Mouse (Mus musculus): Measurements from ENCODE around the gene Tulp1. TPM values are rescaled to one million over a fixed set of nuclear protein-coding genes. Genes with fewer than 3 reads are reported as not detected.
"Not testable (repeated sequence)": the region's sequence is repeated elsewhere in the genome, so short reads cannot be mapped to it uniquely, and the experiment has no call there.

Gene Tulp1
- total RNA-seq, 2 experiments from 2014 or later: not detected

DNA sequence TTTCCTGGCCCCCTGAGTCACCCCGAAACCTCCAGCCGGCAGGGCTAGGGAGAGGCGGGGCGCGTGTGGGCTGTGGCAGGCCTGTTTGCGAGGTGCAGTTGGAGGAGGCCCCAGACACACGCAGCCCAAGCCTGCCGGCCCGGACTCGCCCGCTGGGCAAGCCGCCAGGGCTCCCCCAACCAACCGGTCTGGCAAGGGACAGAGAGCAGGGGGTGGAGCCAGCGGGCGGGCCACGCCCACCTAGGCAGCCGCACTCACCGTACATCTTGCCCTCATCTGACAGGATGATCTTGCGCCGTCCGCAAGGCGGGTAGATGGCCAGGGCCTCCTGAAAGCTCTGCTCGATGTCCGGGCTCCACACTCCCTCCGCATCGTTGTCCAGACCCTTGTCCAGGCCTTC lies 23.9 kb downstream of the Tulp1 start:
- DNase-seq (ENCODE audit: low spot score in 2 of 2): peak; percentile 38 to 60

DNA sequence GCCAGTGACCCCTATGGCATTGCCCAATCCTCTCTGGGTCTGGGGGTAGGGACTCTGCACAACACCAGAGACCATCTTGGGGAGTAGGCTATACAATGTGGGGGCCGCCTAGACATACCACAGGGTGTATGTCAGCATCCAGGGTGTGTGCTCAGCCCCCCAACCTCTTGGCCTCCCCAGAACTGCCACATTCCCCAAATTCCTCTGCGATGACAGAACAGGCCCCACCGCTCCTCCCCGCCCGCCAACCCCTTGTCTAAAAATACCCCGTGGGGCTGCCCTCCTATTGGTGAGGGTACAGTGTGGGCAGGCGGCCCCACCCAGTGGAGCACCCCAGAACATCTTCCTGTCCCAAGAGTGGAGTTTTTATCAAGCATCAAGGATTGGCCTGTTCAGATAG lies 24.4 kb downstream of the Tulp1 start:
- no peak for DNase-seq (ENCODE audit: low spot score in 2 of 2)

DNA sequence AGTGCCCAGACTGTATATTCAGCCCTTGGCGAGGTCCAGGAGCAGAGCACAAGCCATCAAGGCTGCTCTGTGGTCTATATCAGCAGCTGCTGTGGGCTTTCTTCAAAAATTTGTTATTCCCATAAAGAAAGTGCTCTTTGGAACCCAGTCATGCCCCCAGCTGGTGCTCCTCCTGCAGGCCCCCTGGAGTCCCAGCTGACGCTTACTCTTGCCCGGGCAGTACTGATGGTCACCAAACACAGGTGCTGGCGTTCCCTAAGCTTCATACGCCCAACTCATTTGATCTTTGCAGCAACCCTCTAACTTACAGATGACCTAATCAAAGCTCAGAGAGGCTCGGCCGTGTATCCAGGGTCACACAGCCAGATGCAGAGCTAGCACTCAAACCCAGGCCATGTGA lies 27.5 kb downstream of the Tulp1 start:
- DNase-seq (ENCODE audit: low spot score in 2 of 2): no peak

DNA sequence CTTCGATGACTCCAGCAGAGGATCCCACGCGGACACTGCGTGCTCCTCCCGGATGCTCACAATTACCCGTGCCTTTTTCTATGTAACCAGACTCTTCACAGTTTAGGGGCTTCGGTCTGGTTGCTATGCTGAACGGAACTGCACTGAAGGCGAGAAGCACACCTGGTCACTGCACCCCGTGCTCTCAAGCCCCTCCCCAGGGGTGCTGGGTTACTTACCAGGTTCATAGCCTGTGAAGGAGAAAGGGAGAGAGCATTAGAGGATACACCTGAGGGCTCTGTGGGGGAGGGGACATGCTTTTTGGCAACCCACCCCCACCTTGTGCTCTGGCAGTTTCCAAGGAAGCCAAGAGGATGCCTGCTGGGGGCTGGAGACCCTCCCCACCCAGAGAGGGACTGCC lies 29.8 kb downstream of the Tulp1 start:
- no peak for DNase-seq (ENCODE audit: low spot score in 2 of 2)

DNA sequence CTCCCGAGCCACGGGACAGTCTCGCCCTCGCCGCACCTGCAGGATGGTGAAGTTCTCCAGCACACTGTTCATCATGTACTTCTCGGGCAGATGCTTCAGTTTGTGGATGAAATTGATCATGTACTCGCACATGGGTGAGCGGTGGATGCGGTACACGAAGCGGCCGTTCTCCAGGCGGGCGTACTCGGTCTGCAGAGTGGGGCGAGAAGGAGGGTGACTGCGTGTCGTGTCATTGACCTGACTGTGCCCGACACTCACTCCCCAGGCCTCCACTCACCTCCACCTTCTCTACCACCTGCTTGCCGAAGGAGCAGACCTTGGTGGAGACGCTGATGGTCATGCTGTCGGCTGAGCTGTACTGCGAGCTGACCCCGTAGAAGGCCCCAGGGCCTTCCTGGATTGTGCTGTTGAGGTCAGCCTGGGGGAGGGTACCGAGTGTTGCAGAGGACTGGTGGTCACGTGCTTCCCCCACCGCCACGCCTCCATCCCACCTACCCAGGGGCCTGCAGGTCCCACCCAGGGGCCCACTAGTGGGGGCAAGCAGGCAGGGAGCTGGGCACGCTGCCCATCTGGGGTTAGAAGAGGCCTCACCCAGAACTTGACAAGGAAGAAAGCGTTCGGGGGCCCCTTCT lies 32.0 kb downstream of the Tulp1 start:
- DNase-seq (ENCODE audit: low spot score in 2 of 2): no peak

DNA sequence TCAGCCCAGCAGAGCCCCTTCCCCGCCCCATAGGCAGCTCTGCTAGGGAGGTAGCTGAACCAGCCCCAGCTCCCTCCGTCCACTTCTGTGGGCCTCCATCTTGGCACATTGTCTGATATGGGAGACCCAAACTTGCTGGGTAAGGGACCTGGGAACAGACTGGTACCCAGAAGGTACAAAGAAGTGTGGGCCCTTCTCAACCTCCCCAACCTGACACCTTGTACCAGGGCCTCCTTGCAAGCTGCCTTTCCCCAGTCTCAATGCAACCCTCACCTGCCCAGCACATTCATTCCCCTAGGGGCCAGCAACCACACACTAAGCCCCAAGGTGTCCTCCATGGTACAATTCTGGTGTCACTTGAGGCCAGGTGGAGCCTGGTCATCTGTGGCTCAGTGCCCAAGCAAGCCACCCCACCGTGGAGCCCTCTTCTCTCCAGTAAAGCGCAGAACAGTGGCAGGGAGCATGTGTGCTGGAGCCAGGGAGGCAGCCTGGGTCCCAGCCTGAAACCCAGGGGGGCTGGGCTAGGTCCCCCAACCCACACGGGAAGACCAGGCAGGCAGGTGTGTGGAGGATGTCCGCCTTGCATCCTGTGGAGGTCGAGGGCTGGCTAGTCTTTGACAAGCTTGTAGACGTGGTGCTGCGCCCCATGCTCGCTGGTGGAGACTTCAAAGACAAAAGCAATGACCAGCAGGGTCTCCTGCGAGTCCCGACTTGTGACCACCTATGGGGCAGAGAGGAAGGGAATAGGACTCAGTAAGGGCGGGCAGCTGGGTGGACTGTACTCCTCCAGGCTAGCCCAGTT lies 32.7 kb downstream of the Tulp1 start:
- no peak for DNase-seq (ENCODE audit: low spot score in 2 of 2)

DNA sequence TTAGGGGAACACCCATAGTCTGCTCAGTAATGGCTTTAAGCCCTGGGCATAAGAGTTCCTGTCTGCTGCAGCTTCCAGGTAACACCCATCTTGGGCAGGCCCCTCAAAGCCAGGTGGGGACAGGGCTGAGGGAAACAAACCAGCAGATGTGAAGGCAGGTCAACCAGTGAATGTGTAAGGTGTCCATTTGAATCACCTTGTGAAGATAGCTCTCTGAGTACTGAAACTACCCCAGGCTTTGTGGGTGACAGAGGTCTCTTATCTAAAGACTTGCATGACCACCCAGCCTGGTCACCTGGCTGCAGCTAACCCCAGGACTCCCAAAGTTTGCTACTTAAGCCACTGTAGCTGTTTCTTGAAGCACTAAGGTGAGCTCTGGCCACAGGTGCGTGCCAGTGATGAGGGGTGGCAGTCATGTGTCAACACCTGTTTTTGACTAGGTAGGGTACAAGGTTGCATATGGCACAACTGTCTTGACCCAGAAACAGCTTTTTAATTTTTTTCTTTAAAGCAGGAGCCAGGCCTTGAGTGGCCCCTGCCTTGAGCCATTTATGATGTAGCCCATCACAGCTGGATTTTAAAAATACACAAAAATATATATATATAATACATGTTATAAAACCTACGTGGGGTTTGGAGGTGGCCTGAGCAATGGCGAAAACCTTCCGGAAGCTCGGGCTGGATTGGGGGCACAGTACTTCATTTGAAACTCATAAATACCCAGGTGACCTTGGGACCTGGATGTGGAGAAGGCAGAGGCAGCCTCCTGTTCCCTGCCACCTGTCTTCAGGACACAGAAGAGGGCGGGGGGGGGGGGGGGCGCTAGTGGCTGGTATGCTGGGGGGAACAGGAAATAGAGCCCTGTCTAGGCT lies 33.5 kb downstream of the Tulp1 start:
- no peak for DNase-seq (ENCODE audit: low spot score in 2 of 2)

DNA sequence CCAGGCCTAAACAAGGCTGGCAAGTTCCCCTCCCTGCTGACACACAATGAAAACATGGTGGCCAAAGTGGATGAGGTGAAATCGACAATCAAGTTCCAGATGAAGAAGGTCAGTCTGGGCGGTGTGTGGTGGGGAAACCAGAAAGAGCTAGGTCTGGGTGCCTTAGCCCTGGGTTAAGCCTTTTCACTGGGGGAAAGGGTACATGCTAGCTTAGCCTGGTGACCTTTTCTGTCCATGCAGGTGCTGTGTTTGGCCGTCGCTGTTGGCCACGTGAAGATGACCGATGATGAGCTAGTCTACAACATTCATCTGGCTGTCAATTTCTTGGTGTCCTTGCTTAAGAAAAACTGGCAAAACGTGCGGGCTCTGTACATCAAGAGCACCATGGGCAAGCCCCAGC lies 34.4 kb downstream of the Tulp1 start:
- not testable (repeated sequence) for DNase-seq (ENCODE audit: low spot score in 2 of 2)

DNA sequence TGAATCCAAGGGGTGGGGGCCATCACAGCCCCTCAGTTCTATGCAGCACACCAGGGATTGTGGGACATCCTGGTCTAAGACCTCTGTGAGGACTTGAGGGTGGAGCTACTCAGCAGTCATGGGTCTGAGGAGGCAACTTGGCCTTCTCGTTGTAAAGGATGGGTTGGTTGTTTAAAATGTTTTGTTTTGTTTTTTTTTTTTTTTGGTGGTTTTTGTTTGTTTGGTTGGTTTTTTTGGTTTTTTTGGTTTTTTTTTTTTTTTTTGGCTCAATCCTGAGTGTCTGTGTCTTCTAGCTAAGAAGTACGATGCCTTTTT lies 34.8 kb downstream of the Tulp1 start:
- no peak for DNase-seq (ENCODE audit: low spot score in 2 of 2)

DNA sequence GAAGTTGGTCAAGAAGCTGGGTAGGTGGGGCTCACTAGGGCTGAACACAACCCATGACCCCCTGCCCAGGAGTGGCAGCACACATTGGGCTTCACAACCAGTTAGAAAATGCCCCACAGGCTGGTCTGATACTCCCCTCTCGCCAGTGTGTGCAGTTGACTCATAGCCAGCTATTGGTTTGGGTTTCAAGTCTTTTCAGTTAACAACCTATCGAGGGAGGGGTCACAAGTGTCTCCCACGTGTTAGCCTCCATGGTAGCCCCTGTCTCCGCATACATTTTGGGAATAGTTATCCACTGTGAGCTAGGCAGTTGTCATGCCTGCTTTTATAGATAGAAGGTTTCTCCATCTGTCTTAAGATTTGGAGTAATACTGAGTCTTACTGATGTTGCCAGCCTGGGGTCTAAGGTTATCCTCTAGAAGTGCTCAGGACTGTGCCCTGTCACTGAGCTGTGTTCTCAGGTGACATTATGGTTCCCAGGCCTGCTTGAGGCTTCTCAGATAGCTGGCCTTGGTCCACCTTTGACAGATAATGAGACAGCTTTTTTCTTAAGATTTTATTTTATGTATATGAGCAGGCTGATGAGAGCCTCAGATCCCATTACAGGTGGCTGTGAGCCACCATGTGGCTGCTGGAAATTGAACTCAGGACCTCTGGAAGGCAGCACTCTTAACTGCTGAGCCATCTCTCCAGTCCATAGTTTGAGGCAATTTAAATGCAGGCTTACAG lies 35.4 kb downstream of the Tulp1 start:
- no peak for DNase-seq (ENCODE audit: low spot score in 2 of 2)

DNA sequence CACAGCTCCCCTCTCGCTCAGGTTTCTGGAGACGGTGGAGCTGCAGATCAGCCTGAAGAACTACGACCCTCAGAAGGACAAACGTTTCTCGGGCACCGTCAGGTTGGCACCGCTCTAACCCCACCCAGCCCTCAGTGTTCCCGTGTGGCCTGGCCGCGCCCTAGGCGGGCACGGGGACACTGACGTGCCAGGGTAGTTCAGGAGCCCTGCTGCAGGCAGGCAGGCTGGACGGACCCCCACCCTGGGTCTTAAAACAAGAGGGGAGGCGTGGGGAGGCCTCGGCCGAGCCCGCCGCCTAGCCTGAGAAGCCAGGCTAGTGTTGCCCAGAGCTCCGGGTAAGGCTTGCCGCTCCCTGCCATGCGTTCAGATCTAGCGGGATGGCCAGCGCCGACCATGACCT lies 36.1 kb downstream of the Tulp1 start:
- DNase-seq (ENCODE audit: low spot score in 2 of 2): no peak

DNA sequence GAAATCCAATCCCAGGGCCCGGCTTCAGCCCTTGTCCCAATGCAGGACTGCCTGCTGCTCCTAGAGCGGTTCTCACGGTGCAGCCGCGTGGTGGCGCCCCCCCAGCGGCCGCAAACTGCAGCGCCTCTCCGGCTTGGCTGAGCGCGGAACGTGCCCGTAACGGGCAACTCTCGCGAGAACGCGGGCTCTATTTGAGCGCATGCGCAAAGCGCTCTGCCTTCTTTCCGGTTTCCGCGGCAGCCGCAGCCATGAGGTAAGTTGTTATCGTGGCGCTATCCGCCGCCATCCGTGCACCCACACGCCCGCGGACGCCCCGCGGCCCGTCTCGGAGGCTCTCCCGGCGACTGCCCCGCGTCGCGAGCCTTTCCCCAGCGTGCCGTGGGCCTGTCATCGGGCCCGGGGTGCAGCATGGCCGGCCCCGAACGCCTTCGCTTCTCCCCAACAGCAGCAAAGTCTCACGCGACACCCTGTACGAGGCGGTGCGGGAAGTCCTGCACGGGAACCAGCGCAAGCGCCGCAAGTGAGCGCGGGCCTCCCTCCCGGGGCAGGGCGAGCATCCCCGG lies 36.6 kb downstream of the Tulp1 start, which contains the start of gene Rpl10a:
Gene Rpl10a (plus strand): TSS at position 106 of the 563 bp plus-strand sequence.
- peak; percentile 97 to 98 for DNase-seq (ENCODE audit: low spot score in 2 of 2)

DNA sequence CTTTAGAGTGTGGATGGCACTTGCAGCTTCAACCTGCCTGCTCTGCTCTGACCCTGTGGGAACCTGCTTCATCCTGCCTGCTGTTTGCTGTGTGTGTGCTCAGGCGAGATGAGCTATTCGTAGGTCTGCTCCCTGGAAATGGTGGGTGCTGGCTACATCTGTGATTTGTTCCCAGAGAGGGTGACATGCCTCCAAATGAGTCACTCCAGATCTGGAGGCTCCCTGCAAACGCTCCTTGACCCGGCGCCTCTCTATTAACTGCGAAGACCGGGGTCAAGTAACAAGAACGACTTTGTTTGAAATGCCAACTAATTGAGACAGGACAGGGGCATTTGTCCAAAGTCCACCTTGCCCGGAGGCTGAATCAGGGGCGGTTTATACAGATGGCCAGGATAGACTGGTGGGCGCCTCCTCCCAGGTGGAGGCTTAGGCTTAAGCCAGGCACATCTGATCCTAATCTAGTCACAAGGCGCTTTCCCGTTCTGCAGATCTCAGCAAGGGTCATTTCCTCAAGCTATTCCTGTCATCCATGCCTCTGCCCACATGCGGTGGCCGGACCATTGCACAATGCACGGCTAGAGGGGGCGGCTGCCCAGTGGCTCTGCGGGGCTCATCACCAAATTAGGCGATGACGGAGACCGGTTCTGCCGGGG lies 37.2 kb downstream of the Tulp1 start:
- DNase-seq (ENCODE audit: low spot score in 2 of 2): peak; percentile 21 to 51

DNA sequence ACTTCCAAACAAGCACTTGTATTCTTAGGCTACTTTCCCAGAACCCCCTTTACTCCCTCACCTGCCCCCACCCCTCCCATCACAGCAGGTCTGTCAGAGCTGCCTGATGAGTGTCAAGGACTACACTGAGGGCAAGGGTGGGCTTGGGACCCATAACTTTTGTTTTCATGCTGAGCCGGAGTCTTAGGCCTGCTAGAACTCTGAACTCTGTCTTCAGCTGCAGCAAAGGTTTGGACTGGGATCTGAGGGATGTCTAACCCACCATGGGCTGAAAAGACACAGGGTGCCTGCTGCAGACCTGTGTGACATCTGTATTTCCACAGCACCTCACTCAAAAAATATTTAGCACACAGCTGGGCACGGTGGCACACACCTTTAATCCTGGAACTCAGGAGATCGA lies 38.1 kb downstream of the Tulp1 start:
- DNase-seq (ENCODE audit: low spot score in 2 of 2): no peak

DNA sequence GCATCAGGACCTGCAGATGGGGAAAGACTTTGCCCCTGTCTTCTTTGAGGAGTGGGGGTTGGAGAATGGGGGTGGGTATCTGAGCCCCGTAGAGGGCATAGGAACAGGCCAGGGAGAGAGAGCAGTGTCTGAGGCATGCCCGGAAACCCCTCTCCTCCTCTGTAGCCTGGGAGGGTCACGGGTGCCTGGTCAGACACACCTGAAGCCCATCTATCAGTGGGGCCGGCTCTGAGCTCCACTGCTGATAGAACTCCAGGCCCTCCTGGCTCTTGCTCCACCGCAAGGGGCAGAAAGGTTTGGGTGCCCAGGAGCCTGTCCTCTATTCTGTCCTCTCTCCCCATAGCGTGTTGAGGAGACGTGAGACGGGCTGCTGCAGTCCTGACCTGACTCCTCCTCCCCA lies 39.3 kb downstream of the Tulp1 start:
- DNase-seq (ENCODE audit: low spot score in 2 of 2): no peak

DNA sequence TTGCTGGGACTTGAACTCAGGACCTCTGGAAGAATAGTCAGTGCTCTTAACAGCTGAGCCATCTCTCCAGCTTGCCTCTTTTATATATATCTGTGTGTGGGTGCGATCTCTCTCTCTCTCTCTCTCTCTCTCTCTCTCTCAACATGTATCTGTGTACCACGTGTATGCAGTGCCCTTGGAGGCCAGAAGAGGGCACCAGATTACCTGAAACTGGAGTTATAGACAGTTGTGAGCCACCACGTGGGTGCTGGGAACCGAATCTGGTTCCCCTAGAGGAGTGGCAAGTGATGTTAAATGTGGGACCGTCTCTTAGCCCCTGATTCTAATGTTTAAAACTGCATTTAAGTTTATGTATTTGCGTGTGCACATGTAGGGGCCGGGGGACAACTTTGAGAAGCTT lies 40.6 kb downstream of the Tulp1 start:
- not testable (repeated sequence) for DNase-seq (ENCODE audit: low spot score in 2 of 2)

DNA sequence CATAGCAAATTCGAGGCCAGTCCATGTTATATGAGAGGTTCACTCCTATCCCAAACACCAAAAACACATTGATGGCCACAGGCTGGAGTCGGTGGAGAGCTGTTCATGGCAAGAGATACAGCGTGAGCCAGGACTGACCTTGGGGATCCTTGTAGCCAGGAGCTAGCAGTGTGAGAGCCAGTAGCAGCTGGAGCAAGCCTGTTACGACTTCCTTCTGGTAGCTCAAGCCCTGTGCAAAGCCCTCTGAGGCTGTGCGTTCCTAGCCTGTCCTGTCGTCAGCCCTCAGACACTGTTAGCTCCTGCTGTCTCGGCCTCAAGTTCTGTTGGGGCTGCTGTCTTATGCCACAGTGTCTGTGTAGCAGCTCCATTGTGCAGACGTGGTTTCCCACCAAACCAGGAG lies 41.2 kb downstream of the Tulp1 start:
- DNase-seq (ENCODE audit: low spot score in 2 of 2): no peak

DNA sequence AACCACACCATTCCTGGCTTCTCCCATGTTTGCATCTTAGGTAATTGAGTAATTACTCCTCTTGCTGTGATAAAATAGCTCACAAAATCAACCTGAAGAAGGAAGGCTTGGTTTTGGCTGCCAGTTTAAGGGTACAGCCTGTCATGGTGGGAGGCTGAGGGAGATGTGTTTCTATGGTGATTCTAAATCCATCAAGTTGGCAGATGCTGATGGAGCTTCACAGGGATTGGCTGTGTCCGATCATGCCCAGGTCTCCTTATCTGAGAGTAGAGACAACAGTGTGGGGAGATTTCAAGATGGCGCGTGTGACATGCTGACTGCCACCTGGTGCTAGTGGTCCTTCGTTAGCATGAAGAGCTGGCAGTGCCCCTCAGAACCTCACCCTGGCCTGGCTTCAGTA lies 43.3 kb downstream of the Tulp1 start:
- no peak for DNase-seq (ENCODE audit: low spot score in 2 of 2)

DNA sequence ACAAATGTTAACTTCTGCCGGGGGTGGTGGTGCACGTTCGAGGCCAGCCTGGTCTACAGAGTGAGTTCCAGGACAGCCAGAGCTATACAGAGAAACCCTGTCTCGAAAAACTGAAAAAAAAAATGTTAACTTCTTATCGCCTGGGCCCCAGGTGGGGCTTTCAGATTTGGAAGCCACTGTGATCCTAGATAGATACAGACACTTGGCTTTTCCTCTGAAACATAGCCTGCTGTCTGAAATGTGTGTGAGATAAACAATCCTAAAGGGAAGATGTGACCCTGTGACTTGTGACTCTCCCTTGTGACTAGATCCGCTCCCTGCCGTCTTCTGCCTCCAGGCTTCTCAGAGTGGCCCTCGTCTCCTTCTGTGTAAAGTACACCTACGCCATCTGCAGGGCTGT lies 47.3 kb downstream of the Tulp1 start:
- DNase-seq (ENCODE audit: low spot score in 2 of 2): no peak

DNA sequence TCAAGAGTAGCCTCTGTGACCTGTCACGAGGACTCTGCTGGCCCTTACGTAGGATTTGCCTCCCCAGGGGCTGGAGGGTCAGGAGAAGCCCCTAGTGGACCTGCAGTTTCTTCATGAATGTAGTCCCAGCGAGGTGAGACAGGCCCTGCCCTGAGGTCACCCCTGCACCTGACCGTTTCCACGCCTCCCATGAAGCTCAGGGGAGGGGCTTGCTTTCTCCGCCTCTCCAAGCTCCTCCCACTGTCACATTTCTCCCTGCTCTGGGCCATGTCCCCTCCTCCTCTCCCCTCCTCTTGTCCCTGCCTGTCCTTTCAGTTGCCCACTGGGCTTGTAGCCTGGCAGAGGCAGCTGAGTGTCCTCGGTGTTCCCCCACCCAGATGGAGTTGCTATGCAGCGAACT lies 47.9 kb downstream of the Tulp1 start:
- no peak for DNase-seq (ENCODE audit: low spot score in 2 of 2)

DNA sequence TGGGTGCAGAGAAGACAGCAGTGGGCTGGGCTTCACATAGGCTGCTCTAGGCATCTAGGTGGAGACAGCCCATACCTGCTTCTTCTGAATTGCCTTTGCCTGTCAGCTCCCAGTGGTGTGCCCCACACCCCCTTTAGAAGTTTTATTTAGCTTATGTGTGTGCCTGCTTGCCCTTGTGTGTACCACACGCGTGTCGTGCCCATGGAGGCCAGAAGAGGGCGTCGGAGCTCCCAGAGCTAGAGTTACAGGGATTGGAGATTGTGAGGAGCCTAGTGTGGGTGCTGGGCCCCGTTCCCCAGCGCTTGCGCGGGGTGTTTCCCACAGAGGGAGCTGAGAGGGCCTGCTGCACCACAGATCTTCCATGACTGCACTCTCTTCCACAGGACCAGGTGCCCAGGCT lies 48.5 kb downstream of the Tulp1 start:
- no peak for DNase-seq (ENCODE audit: low spot score in 2 of 2)
